In the genomic region with DNA sequence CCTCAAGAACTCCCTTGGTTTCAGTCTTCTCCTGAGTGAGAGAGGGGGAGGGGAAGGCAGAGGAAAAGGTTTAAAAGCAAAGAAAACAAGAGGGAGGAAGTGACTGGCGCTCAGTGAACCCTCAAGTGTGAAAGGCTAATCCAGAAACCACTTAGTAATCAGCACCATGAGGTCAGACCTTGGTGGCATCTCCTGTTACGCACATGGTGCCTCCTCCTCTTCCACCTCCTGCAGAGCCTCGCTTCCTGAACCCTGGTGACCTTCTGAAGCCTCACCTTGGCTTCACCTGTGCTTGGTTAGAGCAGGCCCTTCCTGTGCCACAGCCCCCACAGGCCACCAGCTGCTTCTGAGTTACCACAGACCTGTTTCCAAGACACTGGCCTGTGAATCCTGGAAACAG, we compare ENCODE assay signal across 11 mouse cellular contexts. TPM values are rescaled to one million over a fixed set of nuclear protein-coding genes. Genes with fewer than 3 reads are reported as not detected.
DNase-seq lines count a peak whose midpoint lies in the region; ATAC-seq lines count a peak whose summit lies in the region.
"Had no signal": no experiment of that assay in that cellular context is flagged by ENCODE, and none has a peak within 500 bp of the region (broad histone marks: within the 10 kb centered on the region; RNA-seq: fewer than 3 reads in every experiment).

No protein-coding gene starts in this region.

- no peak overlapping the region for H3K4me3 ChIP-seq in hindbrain, embryonic 15.5 days
- H3K4me3 ChIP-seq in hindbrain, embryonic 11.5 days (ENCODE audit: low read depth, low read length) = no peak overlapping the region
- H3K4me3 ChIP-seq in brown adipose tissue, adult 24 weeks (ENCODE audit: insufficient read depth, low read depth, low read length) = no peak overlapping the region
- H3K4me3 ChIP-seq: limb, embryonic 13.5 days; megakaryocyte, embryonic 14.5 days had no signal

- no peaks in the 10 kb centered on the region for H3K36me3 ChIP-seq in hindbrain, embryonic 15.5 days
- H3K36me3 ChIP-seq in hindbrain, embryonic 11.5 days (ENCODE audit: control insufficient read depth, insufficient read depth, low read length) = no peaks in the 10 kb centered on the region
- H3K36me3 ChIP-seq: limb, embryonic 13.5 days had no signal

- no peak for DNase-seq in hindbrain, embryonic 11.5 days (ENCODE audit: low spot score)
- peak; percentile 83 to 91 for DNase-seq in kidney, adult 8-10 months
- peak; percentile 29 for DNase-seq in lung, postnatal 25 days (ENCODE audit: low spot score)
- DNase-seq in adrenal gland, adult 2 months = no peak
- no peak for DNase-seq in urinary bladder, adult 18-20 months (ENCODE audit: low spot score in 2 of 2)
- DNase-seq: thymus, postnatal 36 days had no signal

- 0 out of 2 replicates have a peak overlapping the region, but pooled peaks have one; percentile 19 for H3K27ac ChIP-seq in hindbrain, embryonic 15.5 days (replicated peaks)
- H3K27ac ChIP-seq in hindbrain, embryonic 11.5 days (ENCODE audit: low read depth, low read length) = no peak overlapping the region
- H3K27ac ChIP-seq in brown adipose tissue, adult 24 weeks (replicated peaks; ENCODE audit: low read depth, low read length) = 0 out of 2 replicates have a peak overlapping the region, but pooled peaks have one; percentile 37
- H3K27ac ChIP-seq: limb, embryonic 13.5 days had no signal

- no peak for ATAC-seq in hindbrain, embryonic 15.5 days (ENCODE audit: low FRiP score, low read depth)
- no peak for ATAC-seq in hindbrain, embryonic 11.5 days (ENCODE audit: low FRiP score)

- 76% methylated on average over 3 of the region's 3 CpGs for WGBS in hindbrain, embryonic 15.5 days
- 48% methylated on average over 3 of the region's 3 CpGs for WGBS in hindbrain, embryonic 11.5 days

- H3K4me1 ChIP-seq in hindbrain, embryonic 15.5 days (replicated peaks) = no peaks in the 10 kb centered on the region
- no peaks in the 10 kb centered on the region for H3K4me1 ChIP-seq in hindbrain, embryonic 11.5 days (replicated peaks; ENCODE audit: control insufficient read depth, insufficient read depth, low read length)
- H3K4me1 ChIP-seq in brown adipose tissue, adult 24 weeks (ENCODE audit: control insufficient read depth, insufficient read depth, insufficient read length, low read length) = peaks cover 12% of the 10 kb centered on the region; the same call in 1 of the 2 replicates

- H3K27me3 ChIP-seq in hindbrain, embryonic 15.5 days = no peaks in the 10 kb centered on the region
- H3K27me3 ChIP-seq in hindbrain, embryonic 11.5 days (ENCODE audit: control insufficient read depth, insufficient read depth, low read length) = no peaks in the 10 kb centered on the region
- H3K27me3 ChIP-seq: limb, embryonic 13.5 days had no signal

- no peaks in the 10 kb centered on the region for H3K9me3 ChIP-seq in hindbrain, embryonic 15.5 days
- H3K9me3 ChIP-seq in hindbrain, embryonic 11.5 days (ENCODE audit: control insufficient read depth, low read length) = no peaks in the 10 kb centered on the region
- H3K9me3 ChIP-seq: limb, embryonic 13.5 days had no signal

- H3K4me2 ChIP-seq in hindbrain, embryonic 15.5 days = no peak overlapping the region
- H3K4me2 ChIP-seq in hindbrain, embryonic 11.5 days (replicated peaks; ENCODE audit: low read depth, low read length) = no peak overlapping the region
- H3K4me2 ChIP-seq: limb, embryonic 13.5 days had no signal

- H3K9ac ChIP-seq in hindbrain, embryonic 15.5 days = no peak overlapping the region
- no peak overlapping the region for H3K9ac ChIP-seq in hindbrain, embryonic 11.5 days (ENCODE audit: low read depth, low read length)
- H3K9ac ChIP-seq: limb, embryonic 13.5 days had no signal

RNA-seq across cellular contexts. Expression of a gene that starts 2.2 kb away (rescaled TPM):
- 2.3 and 2.4 TPM in 2 replicates for polyA plus RNA-seq in hindbrain, embryonic 15.5 days (2015; fragmentation: Nextera tagmentation; extraction: Ambion mirVana)
- 0.57 and 0.88 TPM in 2 replicates for polyA plus RNA-seq in hindbrain, embryonic 11.5 days (2014; fragmentation: Nextera tagmentation; extraction: Ambion mirVana)
- polyA plus RNA-seq in brown adipose tissue, adult 24 weeks (2012; ENCODE audit: insufficient read depth, insufficient read length, missing spikeins) = not detected in 2 replicates
- total RNA-seq in adrenal gland, adult 2 months (2021) = under 1 TPM; 0.14 to 0.17 TPM
- polyA plus RNA-seq in adrenal gland, adult 2 months (2012; rRNA removed) = 0.13 and 0.18 TPM in 2 replicates
- total RNA-seq: MEL had no signal

Comparison
In these comparisons a context has a peak if more than half of its experiments do, and no peak if none do; other contexts are left out.
1. DNase-seq: peak in kidney, adult 8-10 months (2 of 2) and lung, postnatal 25 days (single experiment); none in hindbrain, embryonic 11.5 days (single experiment), adrenal gland, adult 2 months (single experiment) and urinary bladder, adult 18-20 months (0 of 2).